Mouse (Mus musculus) subcutaneous adipose tissue, adult 2 months (tissue): ENCODE results near the gene Kctd15. TPM values are rescaled to one million over a fixed set of nuclear protein-coding genes. Genes with fewer than 3 reads are reported as not detected.

Experiments used
- polyA plus RNA-seq: library from polyadenylated mRNA; depleted of rRNA; stranded (reverse); fragments of >200 nt; gene quantifications from 2 replicates; pipeline ENCODE4 v1.2.3, GENCODE M21; 2012; ENCODE audit warnings: low replicate concordance; rRNA removed

Gene Kctd15
- polyA plus RNA-seq = 33.5 and 67.4 TPM in 2 replicates

GRCm38 (mm10) chr7:34656632-34657031 is at the start of gene Kctd15:
Gene Kctd15, minus strand, starts transcription at chr7:34656732.

Other genes with a start within 250 kb of the Kctd15 start
- gene Chst8, start 156.0 kb upstream of the Kctd15 start, polyA plus RNA-seq = 1.9 and 2.6 TPM in 2 replicates